Mouse (Mus musculus) gastrocnemius, adult 2 months (tissue): ENCODE measurements around the gene Tspan32. TPM values are rescaled to one million over a fixed set of nuclear protein-coding genes. Genes with fewer than 3 reads are reported as not detected.

Experiments
- DNase-seq: peaks from one replicate; pipeline ENCODE4 v3.0.0; 2022
- H3K27ac ChIP-seq: fragments of 200-600 bp; 2 replicates; pipeline ENCODE4 v1.8.1; 2022; ENCODE audit warnings: mild to moderate bottlenecking
- H3K4me3 ChIP-seq: fragments of 200-600 bp; 2 replicates; pipeline ENCODE4 v1.8.1; 2022; ENCODE audit warnings: mild to moderate bottlenecking, moderate library complexity
- CTCF ChIP-seq: fragments of 200-600 bp; IDR thresholded peaks from 2 replicates; pipeline ENCODE4 v1.8.1; 2022; ENCODE audit warnings: antibody characterized with exemption, mild to moderate bottlenecking, moderate library complexity
- intact Hi-C: fragments of 180-260 bp; cut with DNase I; formaldehyde crosslinking; loops from one replicate; pipeline ENCODE4 v1.15.1; 2025
- total RNA-seq, 2 experiments: library from RNA; stranded (reverse); gene quantifications; 2 replicates each; pipeline ENCODE4 v1.2.3; 2021

The Tspan32 gene
- total RNA-seq, 2 experiments from 2014 or later: 0.23 to 0.39 TPM

- no peak overlapping the region for H3K27ac ChIP-seq
- no peak for DNase-seq
- TF ChIP-seq CTCF: no peak
- H3K4me3 ChIP-seq: no peak overlapping the region
- intact Hi-C loops: no loop called here
These were observed 7.8 kb upstream of the Tspan32 start for GRCm38 (mm10) chr7:142996998-142997397.

- DNase-seq: no peak
- TF ChIP-seq CTCF: no peak
- H3K4me3 ChIP-seq: no peak overlapping the region
- intact Hi-C loops: no loop called here
- H3K27ac ChIP-seq: no peak overlapping the region
These were observed 7.3 kb upstream of the Tspan32 start for GRCm38 (mm10) chr7:142997403-142998150.

GRCm38 (mm10) chr7:143002679-143003078 is 2.2 kb upstream of the Tspan32 start:
- H3K4me3 ChIP-seq: no peak overlapping the region
- intact Hi-C loops: loop anchor here (10.0 kb wide), 1 partner anchor 462 kb away; the partner anchor contains the start of gene Cdkn1c
- no peak for DNase-seq
- H3K27ac ChIP-seq: no peak overlapping the region
- TF ChIP-seq CTCF: peak; percentile 28; the same call in 1 of the 2 replicates

- H3K27ac ChIP-seq: peak overlapping the region; percentile 51
- intact Hi-C loops: loop anchor here (5.0 to 10.0 kb wide), 2 partner anchors 132 to 459 kb away; partner anchors contain the start of gene Cdkn1c
- DNase-seq: no peak
- H3K4me3 ChIP-seq: peak overlapping the region; percentile 21
- TF ChIP-seq CTCF: no peak
These were observed 674 bp downstream of the Tspan32 start for GRCm38 (mm10) chr7:143005344-143006096.

- intact Hi-C loops: loop anchor here (5.0 to 10.0 kb wide), 2 partner anchors 131 to 459 kb away; partner anchors contain the start of gene Cdkn1c
- H3K4me3 ChIP-seq: peak overlapping the region; percentile 21
- H3K27ac ChIP-seq: peak overlapping the region; percentile 51
- TF ChIP-seq CTCF: no peak
- no peak for DNase-seq
These were observed 1.4 kb downstream of the Tspan32 start for GRCm38 (mm10) chr7:143006097-143006755.

- H3K4me3 ChIP-seq: no peak overlapping the region; the same call in 1 of the 2 replicates
- DNase-seq: no peak
- no peak for TF ChIP-seq CTCF
- intact Hi-C loops: loop anchor here (5.0 to 10.0 kb wide), 2 partner anchors 130 to 458 kb away; partner anchors contain the start of gene Cdkn1c
- peak overlapping the region; percentile 93 for H3K27ac ChIP-seq
These were observed 2.1 kb downstream of the Tspan32 start for GRCm38 (mm10) chr7:143006756-143007598.

GRCm38 (mm10) chr7:143007599-143008369 is 2.9 kb downstream of the Tspan32 start:
- intact Hi-C loops: loop anchor here (1.0 to 10.0 kb wide), 4 partner anchors 46 to 457 kb away; partner anchors contain the start of gene Cdkn1c
- peak; percentile 95 for TF ChIP-seq CTCF
- Histone ChIP-seq H3K27ac (peak overlapping the region; percentile 93), H3K4me3 (peak overlapping the region; percentile 54)
- peak; percentile 95 for DNase-seq

GRCm38 (mm10) chr7:143008370-143008926 is 3.6 kb downstream of the Tspan32 start:
- DNase-seq: peak; percentile 61
- Histone ChIP-seq H3K4me3 (peak overlapping the region; percentile 54), H3K27ac (peak overlapping the region; percentile 93)
- no peak for TF ChIP-seq CTCF
- intact Hi-C loops: loop anchor here (1.0 to 10.0 kb wide), 4 partner anchors 45 to 456 kb away; partner anchors contain the start of gene Cdkn1c

- H3K27ac ChIP-seq: peak overlapping the region; percentile 93
- peak; percentile 79 for DNase-seq
- H3K4me3 ChIP-seq: peak overlapping the region; percentile 54
- intact Hi-C loops: loop anchor here (1.0 to 10.0 kb wide), 4 partner anchors 44 to 456 kb away; partner anchors contain the start of gene Cdkn1c
- no peak for TF ChIP-seq CTCF
These were observed 4.3 kb downstream of the Tspan32 start for GRCm38 (mm10) chr7:143008996-143009665.

- DNase-seq: no peak
- Histone ChIP-seq H3K27ac (peak overlapping the region; percentile 93), H3K4me3 (no peak overlapping the region)
- TF ChIP-seq CTCF: no peak
- intact Hi-C loops: loop anchor here (5.0 to 10.0 kb wide), 2 partner anchors 127 to 455 kb away; partner anchors contain the start of gene Cdkn1c
These were observed 5.2 kb downstream of the Tspan32 start for GRCm38 (mm10) chr7:143009996-143010395.
